Mouse (Mus musculus): ENCODE results near the gene Bad. TPM values are rescaled to one million over a fixed set of nuclear protein-coding genes. Genes with fewer than 3 reads are reported as not detected.
"Not testable (repeated sequence)": the region's sequence is repeated elsewhere in the genome, so short reads cannot be mapped to it uniquely, and the experiment has no call there.

Gene Bad
- polyA plus RNA-seq, 1 experiment = 72.8 TPM

DNA sequence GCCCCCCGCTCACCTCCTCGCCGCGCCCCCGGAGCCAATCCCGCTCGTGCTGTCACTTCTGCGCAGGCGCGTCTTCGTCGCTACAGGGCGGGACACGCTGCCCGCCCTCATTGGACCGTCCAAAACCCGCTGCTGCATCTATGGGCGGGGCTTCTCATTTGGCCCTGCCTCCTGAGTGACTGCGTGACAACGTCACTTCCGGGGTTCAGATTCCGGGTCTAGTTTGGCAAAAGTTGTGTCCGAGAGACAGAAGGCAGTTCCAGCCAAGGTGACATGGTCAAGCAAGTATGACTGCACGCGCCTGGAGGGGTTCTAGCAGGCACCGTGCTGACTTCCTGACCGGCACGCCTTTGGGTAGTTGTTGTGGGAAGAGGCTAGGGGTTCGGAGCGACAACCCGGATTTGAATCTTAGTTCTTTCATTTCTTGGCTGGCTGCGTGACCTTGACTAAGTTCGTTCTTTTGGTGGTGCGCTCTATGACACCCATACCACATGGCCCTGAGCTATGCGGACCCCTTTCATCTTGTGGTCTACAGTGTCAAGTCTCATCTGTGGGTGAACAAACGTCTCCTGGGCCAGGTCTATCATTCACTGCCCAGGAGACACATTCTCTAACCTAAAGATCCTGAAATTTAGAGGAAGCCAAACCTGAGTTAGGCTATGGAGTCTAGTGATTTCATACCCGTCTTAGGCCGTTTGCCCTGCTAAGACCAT is 38.9 kb downstream of the Bad start, which contains the start of gene Fkbp2:
Fkbp2 (minus strand) TSS at position 121 of the 713 bp plus-strand sequence.
- no peak for TF ChIP-seq CTCF (IDR thresholded peaks at IDR 0.05; ENCODE audit: borderline replicate concordance, extremely low read depth, insufficient read depth, insufficient read length)
- no peak for TF ChIP-seq POLR2A (IDR thresholded peaks at IDR 0.05; ENCODE audit: borderline replicate concordance, extremely low read depth, insufficient read depth, insufficient read length, poor library complexity, severe bottlenecking)
- peak; percentile 99 for DNase-seq (ENCODE audit: low read depth)

- TF ChIP-seq CTCF (IDR thresholded peaks at IDR 0.05; ENCODE audit: borderline replicate concordance, extremely low read depth, insufficient read depth, insufficient read length) (no peak), POLR2A (IDR thresholded peaks at IDR 0.05; ENCODE audit: borderline replicate concordance, extremely low read depth, insufficient read depth, insufficient read length, poor library complexity, severe bottlenecking) (no peak)
- DNase-seq (ENCODE audit: low read depth) = no peak
These were observed 39.8 kb downstream of the Bad start for GRCm38 (mm10) chr19:6981465-6981864.

- peak; percentile 73 for DNase-seq (ENCODE audit: low read depth)
These were observed 42.0 kb downstream of the Bad start for GRCm38 (mm10) chr19:6983621-6984020.

DNA sequence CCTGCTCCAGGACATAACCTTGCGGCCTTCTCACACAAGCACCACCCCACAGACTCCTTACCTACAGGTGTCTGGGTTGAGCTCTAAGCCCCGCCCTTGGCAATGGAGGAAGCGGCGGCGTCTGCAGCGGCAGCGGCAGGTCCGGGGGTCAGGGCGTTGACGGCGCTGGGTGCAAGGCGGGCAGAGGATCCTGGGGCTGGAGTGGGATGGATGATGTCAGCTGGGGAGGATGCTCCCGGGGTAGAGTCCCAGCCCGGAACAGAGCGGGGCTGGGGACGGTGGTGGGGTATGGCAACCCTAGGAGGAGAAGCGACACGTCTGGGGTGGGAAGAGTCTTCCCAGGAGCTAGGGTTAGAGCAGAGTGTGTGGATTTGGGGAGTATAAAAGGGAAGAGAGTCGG is 43.6 kb downstream of the Bad start:
- DNase-seq (ENCODE audit: low read depth) = no peak
- TF ChIP-seq POLR2A (IDR thresholded peaks at IDR 0.05; ENCODE audit: borderline replicate concordance, extremely low read depth, insufficient read depth, insufficient read length, poor library complexity, severe bottlenecking) (no peak), CTCF (IDR thresholded peaks at IDR 0.05; ENCODE audit: borderline replicate concordance, extremely low read depth, insufficient read depth, insufficient read length) (no peak)

More at GRCm38 (mm10) chr19:6983621-6984020, 42.0 kb downstream of the Bad start:
- no peak for TF ChIP-seq POLR2A (IDR thresholded peaks at IDR 0.05; ENCODE audit: borderline replicate concordance, extremely low read depth, insufficient read depth, insufficient read length, poor library complexity, severe bottlenecking)
- no peak for TF ChIP-seq CTCF (IDR thresholded peaks at IDR 0.05; ENCODE audit: borderline replicate concordance, extremely low read depth, insufficient read depth, insufficient read length)

- TF ChIP-seq CTCF (IDR thresholded peaks at IDR 0.05; ENCODE audit: borderline replicate concordance, extremely low read depth, insufficient read depth, insufficient read length) (no peak), POLR2A (IDR thresholded peaks at IDR 0.05; ENCODE audit: borderline replicate concordance, extremely low read depth, insufficient read depth, insufficient read length, poor library complexity, severe bottlenecking) (no peak)
- DNase-seq (ENCODE audit: low read depth) = no peak
These were observed 44.5 kb downstream of the Bad start for GRCm38 (mm10) chr19:6985951-6986708.

DNA sequence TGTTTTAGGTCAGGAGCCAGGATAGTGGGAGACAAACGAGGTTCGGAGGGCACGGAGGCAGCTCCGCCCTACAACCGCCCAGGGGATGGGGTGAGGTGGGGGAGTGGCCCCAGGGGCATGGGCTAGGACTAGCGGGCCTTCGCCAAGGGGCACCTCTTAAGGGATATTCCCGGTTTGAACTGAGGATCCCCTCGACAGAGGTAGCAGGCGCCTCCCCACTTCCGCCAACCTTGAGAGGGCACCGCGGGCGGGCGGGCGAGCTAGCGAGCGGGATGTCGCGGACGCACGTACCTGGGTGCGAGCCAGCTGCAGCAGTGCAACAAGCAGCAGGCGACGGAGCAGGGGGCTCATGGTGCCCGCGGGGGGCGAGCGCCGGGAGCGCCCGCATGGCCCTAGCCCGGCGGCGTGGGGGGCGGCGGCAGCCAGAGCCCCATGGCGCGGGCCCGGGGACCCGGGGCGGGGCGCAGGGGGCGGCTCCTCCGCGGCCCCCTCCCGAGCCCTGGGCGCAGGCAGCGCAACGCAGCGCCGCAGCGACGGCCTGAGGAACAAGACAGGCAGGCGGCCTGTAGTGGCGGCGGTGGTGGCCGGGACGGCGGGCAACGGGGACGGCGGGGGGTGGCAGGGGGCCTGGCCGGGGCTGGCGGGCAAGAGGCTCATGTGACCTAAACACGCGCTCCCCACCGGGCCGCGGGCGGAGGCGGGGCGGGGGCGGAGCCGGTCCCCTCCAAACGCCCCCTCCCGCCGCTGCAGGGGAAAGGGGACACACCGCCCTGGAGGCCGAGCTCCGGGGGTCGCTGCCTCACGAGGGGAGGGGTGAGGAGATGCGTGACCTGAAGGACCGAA is 45.6 kb downstream of the Bad start, which contains the start of gene Vegfb:
Vegfb (minus strand) TSS at position 591 of the 843 bp plus-strand sequence.
- peak; percentile 48; the same call in 1 of the 2 replicates for TF ChIP-seq POLR2A (IDR thresholded peaks at IDR 0.05; ENCODE audit: borderline replicate concordance, extremely low read depth, insufficient read depth, insufficient read length, poor library complexity, severe bottlenecking)
- no peak for TF ChIP-seq CTCF (IDR thresholded peaks at IDR 0.05; ENCODE audit: borderline replicate concordance, extremely low read depth, insufficient read depth, insufficient read length)
- peak; percentile 69 for DNase-seq (ENCODE audit: low read depth)

DNA sequence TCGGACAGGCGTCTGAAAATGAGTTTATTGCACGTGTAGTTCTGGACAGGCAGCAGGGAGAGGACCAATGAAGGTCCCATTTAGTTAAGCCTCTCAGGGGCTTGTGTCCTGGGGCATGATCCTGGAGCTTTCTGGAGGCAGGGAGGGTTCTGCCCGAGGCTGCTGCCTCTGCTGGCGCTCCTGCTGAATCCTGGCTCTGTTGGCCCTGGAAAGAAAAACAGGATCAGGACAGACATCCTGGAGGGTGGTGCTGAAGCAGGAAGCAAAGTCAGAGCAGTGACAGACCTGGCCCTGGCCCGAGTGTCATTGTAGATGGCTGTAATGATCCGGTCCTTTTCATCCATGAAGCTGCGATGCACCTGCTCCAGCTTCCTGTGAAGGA is 46.2 kb downstream of the Bad start:
- TF ChIP-seq POLR2A (IDR thresholded peaks at IDR 0.05; ENCODE audit: borderline replicate concordance, extremely low read depth, insufficient read depth, insufficient read length, poor library complexity, severe bottlenecking) = no peak
- no peak for TF ChIP-seq CTCF (IDR thresholded peaks at IDR 0.05; ENCODE audit: borderline replicate concordance, extremely low read depth, insufficient read depth, insufficient read length)
- DNase-seq (ENCODE audit: low read depth) = no peak

- DNase-seq (ENCODE audit: low read depth) = no peak
These were observed 47.6 kb downstream of the Bad start for GRCm38 (mm10) chr19:6989251-6989650.

DNA sequence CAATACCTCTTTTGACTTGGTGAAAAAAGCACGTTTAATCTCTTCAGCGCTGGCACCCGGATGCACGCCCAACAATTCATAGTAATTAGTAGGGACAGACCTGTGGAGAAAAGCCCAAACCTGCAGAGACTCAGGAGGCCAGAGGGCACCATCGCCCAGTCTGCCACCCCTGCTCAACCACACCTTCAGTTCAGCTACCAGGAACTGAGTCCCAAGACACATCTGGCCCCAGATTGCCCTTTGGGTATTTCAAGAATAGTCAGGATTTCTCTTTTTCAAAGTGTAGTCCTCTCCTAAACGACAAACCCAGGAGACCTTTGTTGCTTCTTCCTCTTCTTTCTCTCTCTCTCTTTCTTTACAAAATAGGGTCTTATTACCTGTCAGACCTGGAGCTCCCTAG is 49.1 kb downstream of the Bad start:
- DNase-seq (ENCODE audit: low read depth) = no peak
- TF ChIP-seq POLR2A (IDR thresholded peaks at IDR 0.05; ENCODE audit: borderline replicate concordance, extremely low read depth, insufficient read depth, insufficient read length, poor library complexity, severe bottlenecking) (no peak), CTCF (IDR thresholded peaks at IDR 0.05; ENCODE audit: borderline replicate concordance, extremely low read depth, insufficient read depth, insufficient read length) (no peak)

More at GRCm38 (mm10) chr19:6989251-6989650, 47.6 kb downstream of the Bad start:
- no peak for TF ChIP-seq POLR2A (IDR thresholded peaks at IDR 0.05; ENCODE audit: borderline replicate concordance, extremely low read depth, insufficient read depth, insufficient read length, poor library complexity, severe bottlenecking)
- TF ChIP-seq CTCF (IDR thresholded peaks at IDR 0.05; ENCODE audit: borderline replicate concordance, extremely low read depth, insufficient read depth, insufficient read length) = no peak

- DNase-seq (ENCODE audit: low read depth) = not testable (repeated sequence)
These were observed 49.5 kb downstream of the Bad start for GRCm38 (mm10) chr19:6991166-6991565.

Data from brain, embryonic 14.5 days (tissue).